Mouse (Mus musculus) midbrain, postnatal 0 days (tissue): ENCODE measurements around the gene Megf11. TPM values are rescaled to one million over a fixed set of nuclear protein-coding genes. Genes with fewer than 3 reads are reported as not detected.
A peak's percentile ranks its signal among the peaks of the same experiment; 100 is the strongest.

Source experiments
- ATAC-seq: fragments of 200-750 bp; cut with Nextera tagmentation; 2 replicates; pipeline ENCODE4 v1.8.0; 2017; ENCODE audit warnings: moderate number of reproducible peaks, mild to moderate bottlenecking, moderate TSS enrichment, moderate library complexity; ENCODE audit not compliant: low FRiP score
- DNase-seq: peaks from one replicate; pipeline ENCODE4 v3.0.0-alpha.2; 2015; ENCODE audit warnings: low spot score
- H3K27ac ChIP-seq: fragments of 300-500 bp; sonication (generic); 2 replicates; pipeline ENCODE4 v1.5.1; 2014; ENCODE audit warnings: low read depth, mild to moderate bottlenecking, low read length, mixed read lengths
- H3K27me3 ChIP-seq: fragments of 300-500 bp; sonication (generic); 2 replicates; pipeline ENCODE4 v1.6.1; 2014; ENCODE audit warnings: low read length, control low read depth, mixed read lengths; ENCODE audit not compliant: insufficient read depth
- H3K36me3 ChIP-seq: fragments of 300-500 bp; sonication (generic); 2 replicates; pipeline ENCODE4 v1.6.1; 2014; ENCODE audit warnings: low read length, control low read depth, mixed read lengths; ENCODE audit not compliant: insufficient read depth
- H3K4me1 ChIP-seq: fragments of 300-500 bp; sonication (generic); 2 replicates; pipeline ENCODE4 v1.6.1; 2014; ENCODE audit warnings: mild to moderate bottlenecking, control low read depth, antibody characterized with exemption, low read length, mixed read lengths; ENCODE audit not compliant: insufficient read depth
- H3K4me2 ChIP-seq: fragments of 300-500 bp; sonication (generic); 2 replicates; pipeline ENCODE4 v1.6.1; 2014; ENCODE audit warnings: low read depth, mild to moderate bottlenecking, low read length, mixed read lengths; ENCODE audit not compliant: poor library complexity, severe bottlenecking
- H3K4me3 ChIP-seq: fragments of 300-500 bp; sonication (generic); 2 replicates; pipeline ENCODE4 v1.5.1; 2014; ENCODE audit warnings: low read depth, mild to moderate bottlenecking, low read length, moderate library complexity
- H3K9ac ChIP-seq: fragments of 300-500 bp; sonication (generic); replicated peaks from 2 replicates; pipeline ENCODE4 v1.6.1; 2014; ENCODE audit warnings: mild to moderate bottlenecking, low read length, moderate library complexity, mixed read lengths; ENCODE audit not compliant: poor library complexity, severe bottlenecking
- H3K9me3 ChIP-seq: fragments of 300-500 bp; sonication (generic); 2 replicates; pipeline ENCODE4 v1.6.1; 2016; ENCODE audit warnings: low read length, control low read depth
- CTCF ChIP-seq: IDR thresholded peaks from 2 replicates; pipeline ENCODE4 v1.5.1; 2016; ENCODE audit warnings: antibody characterized with exemption, mild to moderate bottlenecking
- WGBS: fragments of 180-500 bp; shearing (Covaris S2); extraction: QIAGEN DNeasy Blood & Tissue Kit; methylation state at CpG from one replicate; pipeline ENCODE4 v1.1.7; 2014; 5-methylcytosine and 5-hydroxymethylcytosine counted together
- polyA plus RNA-seq: library from polyadenylated mRNA; unstranded; fragments of >200 nt; fragmentation: Nextera tagmentation; extraction: Ambion mirVana; gene quantifications from 2 replicates; pipeline ENCODE4 v1.2.1, GENCODE M21; 2015
- total RNA-seq: library from RNA; depleted of rRNA; stranded (reverse); fragments of >200 nt; gene quantifications from 2 replicates; pipeline ENCODE4 v1.2.3, GENCODE M21; 2014

The Megf11 gene
- total and polyA plus RNA-seq, 2 experiments from 2014 or later: 17.7 to 41.8 TPM

- no peak for TF ChIP-seq CTCF
- no peak for DNase-seq
- H3K27ac ChIP-seq: no peak overlapping the region
- H3K9me3 ChIP-seq: no peaks in the 10 kb centered on the region
- H3K9ac ChIP-seq: no peak overlapping the region
- H3K27me3 ChIP-seq: peaks cover 4% of the 10 kb centered on the region; the same call in 1 of the 2 replicates
- no peaks in the 10 kb centered on the region for H3K36me3 ChIP-seq
- no peak for ATAC-seq
- no peak overlapping the region for H3K4me2 ChIP-seq
- no peaks in the 10 kb centered on the region for H3K4me1 ChIP-seq
- no peak overlapping the region for H3K4me3 ChIP-seq
These were observed 77.4 kb downstream of the Megf11 start for GRCm38 (mm10) chr9:64462870-64463269.

GRCm38 (mm10) chr9:64466090-64466489 lies 80.7 kb downstream of the Megf11 start:
- Histone ChIP-seq H3K4me3 (no peak overlapping the region), H3K4me1 (no peaks in the 10 kb centered on the region), H3K27ac (no peak overlapping the region), H3K9ac (no peak overlapping the region), H3K4me2 (no peak overlapping the region), H3K9me3 (no peaks in the 10 kb centered on the region), H3K36me3 (no peaks in the 10 kb centered on the region), H3K27me3 (no peaks in the 10 kb centered on the region)
- no peak for TF ChIP-seq CTCF
- 71% methylated on average over 8 of the region's 8 CpGs for WGBS
- DNase-seq: no peak
- no peak for ATAC-seq

DNA sequence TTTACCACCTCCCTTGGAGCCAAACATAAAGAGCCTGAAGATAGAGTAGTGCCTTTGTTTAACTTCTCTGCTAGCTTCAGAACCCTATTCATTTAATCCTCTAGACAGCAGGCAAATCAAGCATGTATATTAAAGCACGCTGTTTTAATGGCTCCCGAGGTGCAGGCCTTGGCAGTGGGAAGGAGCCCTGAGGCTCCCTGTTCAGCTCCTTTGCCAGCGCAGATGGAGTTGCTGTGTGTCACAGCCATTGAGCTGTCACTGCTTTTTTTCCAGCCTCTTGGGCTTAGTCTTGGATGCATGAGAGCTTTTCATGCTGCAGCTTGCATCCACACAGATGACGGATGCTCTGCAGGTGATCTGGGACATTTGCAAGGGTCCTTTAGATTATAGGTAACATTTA lies 81.1 kb downstream of the Megf11 start:
- Histone ChIP-seq H3K9ac (no peak overlapping the region), H3K27me3 (no peaks in the 10 kb centered on the region), H3K4me2 (no peak overlapping the region), H3K4me1 (no peaks in the 10 kb centered on the region), H3K36me3 (no peaks in the 10 kb centered on the region), H3K4me3 (no peak overlapping the region), H3K9me3 (no peaks in the 10 kb centered on the region), H3K27ac (no peak overlapping the region)
- WGBS: 25% methylated on average over 4 of the region's 4 CpGs
- DNase-seq: peak; percentile 74
- TF ChIP-seq CTCF: no peak
- no peak for ATAC-seq

GRCm38 (mm10) chr9:64470806-64471205 lies 85.4 kb downstream of the Megf11 start:
- Histone ChIP-seq H3K36me3 (no peaks in the 10 kb centered on the region), H3K9me3 (no peaks in the 10 kb centered on the region), H3K4me2 (no peak overlapping the region), H3K27ac (no peak overlapping the region), H3K4me1 (no peaks in the 10 kb centered on the region), H3K9ac (no peak overlapping the region), H3K4me3 (no peak overlapping the region), H3K27me3 (no peaks in the 10 kb centered on the region)
- WGBS: 100% methylated on average over 1 of the region's 1 CpGs
- ATAC-seq (no peak), DNase-seq (no peak)
- no peak for TF ChIP-seq CTCF

DNA sequence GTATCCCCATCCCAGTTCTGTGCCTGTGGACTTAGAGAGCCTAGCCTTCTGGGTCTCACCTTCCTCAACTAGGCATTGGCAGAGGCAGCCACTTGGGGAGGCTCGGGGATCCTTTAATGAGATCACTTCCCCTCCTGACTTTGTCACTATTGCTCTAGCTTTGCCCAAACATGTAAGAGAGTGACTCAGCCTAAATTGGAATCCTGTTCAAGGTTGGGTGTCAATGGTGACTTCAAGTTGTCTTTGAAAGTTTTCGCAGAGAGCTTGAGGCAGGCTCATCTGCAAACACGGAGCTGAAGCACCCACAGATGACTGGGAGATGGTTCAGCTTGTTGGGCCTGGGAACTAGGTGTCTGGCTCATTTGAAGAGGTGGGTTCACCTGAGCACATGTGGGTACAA lies 85.9 kb downstream of the Megf11 start:
- Histone ChIP-seq H3K9ac (no peak overlapping the region), H3K4me1 (no peaks in the 10 kb centered on the region), H3K9me3 (no peaks in the 10 kb centered on the region), H3K27me3 (no peaks in the 10 kb centered on the region), H3K4me2 (no peak overlapping the region), H3K36me3 (no peaks in the 10 kb centered on the region), H3K4me3 (no peak overlapping the region), H3K27ac (no peak overlapping the region)
- 90% methylated on average over 3 of the region's 3 CpGs for WGBS
- ATAC-seq (no peak), DNase-seq (no peak)
- TF ChIP-seq CTCF: no peak

DNA sequence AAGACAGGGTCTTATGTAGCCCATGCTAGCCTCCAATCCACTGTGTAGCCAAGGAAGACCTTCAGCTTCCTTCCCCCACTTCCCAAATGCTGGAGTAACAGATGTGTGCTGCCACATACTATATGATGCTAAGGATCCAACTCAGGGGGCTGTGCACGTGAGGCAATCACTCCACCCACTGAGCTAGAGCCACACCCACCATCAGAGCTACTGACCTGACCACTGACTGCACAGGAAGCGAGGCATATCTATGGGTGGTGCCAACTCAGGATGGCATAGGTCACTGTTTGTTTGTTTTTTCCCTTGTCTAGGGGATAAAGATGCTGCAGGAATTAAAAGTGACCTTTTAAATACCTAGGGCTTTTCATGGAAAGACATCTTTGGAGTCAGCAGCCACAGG lies 86.7 kb downstream of the Megf11 start:
- no peak for TF ChIP-seq CTCF
- Histone ChIP-seq H3K27ac (no peak overlapping the region), H3K9me3 (no peaks in the 10 kb centered on the region), H3K4me3 (no peak overlapping the region), H3K4me1 (no peaks in the 10 kb centered on the region), H3K4me2 (no peak overlapping the region), H3K36me3 (no peaks in the 10 kb centered on the region), H3K9ac (no peak overlapping the region), H3K27me3 (no peaks in the 10 kb centered on the region)
- no peak for ATAC-seq
- WGBS: 60% methylated on average over 2 of the region's 2 CpGs
- DNase-seq: no peak
